Mouse (Mus musculus) CD4-positive naive resting alpha-beta T cell, adult 76 days (primary cell): ENCODE measurements around the gene Olfr98. TPM values are rescaled to one million over a fixed set of nuclear protein-coding genes. Genes with fewer than 3 reads are reported as not detected.

Source experiments
- total RNA-seq: library from RNA; stranded (reverse); gene quantifications from one replicate; pipeline ENCODE4 v1.2.4, GENCODE M21; 2023

Gene Olfr98
- total RNA-seq = not detected

DNA sequence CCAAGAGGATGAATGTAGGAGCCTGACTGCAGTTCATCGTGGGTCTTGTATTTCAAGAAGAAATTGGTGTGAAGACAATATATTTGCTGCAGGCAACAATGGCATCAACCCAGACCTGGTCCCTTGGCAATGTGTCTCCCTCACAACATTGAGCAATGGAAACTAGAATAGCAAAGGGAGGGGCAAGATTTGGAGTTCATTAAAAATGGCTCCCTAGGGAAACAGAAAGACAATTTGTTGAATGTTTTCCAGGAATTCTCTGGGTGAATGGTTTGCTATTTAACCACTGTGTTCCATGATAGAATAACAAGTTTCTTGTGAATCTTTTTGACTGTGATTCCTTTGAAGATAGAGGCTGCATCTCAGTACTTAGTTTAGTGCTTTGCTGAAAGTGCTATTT is at the start of gene Olfr98:
TSS of gene Olfr98 (minus strand) at position 124 of the 400 bp plus-strand sequence.

DNA sequence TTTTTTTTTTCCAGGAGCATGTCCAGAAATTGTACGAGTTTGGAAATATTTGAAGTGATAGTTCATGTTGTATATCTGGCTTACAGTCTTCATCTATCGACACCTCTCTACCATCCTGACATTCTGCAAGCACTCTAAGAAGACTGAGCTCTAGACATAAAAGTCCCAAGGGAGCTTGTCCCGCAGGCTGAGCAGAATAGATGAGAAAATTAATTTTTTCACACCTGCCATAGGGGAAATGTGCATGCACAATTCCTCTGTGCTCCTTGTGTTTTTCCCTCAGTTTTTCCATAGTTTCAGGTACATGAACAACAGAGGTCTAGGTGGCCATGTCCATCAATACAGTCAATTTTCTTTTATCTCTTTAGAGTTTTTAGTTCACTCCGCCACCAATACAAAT is 40.7 kb upstream of the Olfr98 start, which contains the start of gene Olfr101:
TSS of gene Olfr101 (minus strand) at position 101 of the 400 bp plus-strand sequence.

DNA sequence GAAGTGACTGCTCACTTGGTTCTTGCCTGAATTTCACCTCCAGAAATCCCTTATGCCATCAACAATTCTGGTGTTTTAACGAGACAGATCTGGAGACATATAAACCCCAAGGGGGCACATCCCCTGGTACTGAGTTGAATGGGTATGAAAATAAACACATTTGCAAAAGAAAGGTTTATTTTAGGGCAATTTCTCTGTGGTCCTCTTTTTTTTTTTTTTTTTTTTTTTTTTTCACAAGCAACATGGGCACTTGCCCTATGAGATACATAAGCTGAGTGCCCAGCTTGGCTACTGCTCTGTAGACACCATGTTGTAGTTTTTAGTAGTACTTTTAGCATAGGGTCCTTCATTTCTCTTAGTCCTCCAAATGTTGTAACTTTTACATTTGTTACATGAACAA is 19.8 kb upstream of the Olfr98 start, which contains the start of gene Olfr99:
TSS of gene Olfr99 (minus strand) at position 101 of the 400 bp plus-strand sequence.

DNA sequence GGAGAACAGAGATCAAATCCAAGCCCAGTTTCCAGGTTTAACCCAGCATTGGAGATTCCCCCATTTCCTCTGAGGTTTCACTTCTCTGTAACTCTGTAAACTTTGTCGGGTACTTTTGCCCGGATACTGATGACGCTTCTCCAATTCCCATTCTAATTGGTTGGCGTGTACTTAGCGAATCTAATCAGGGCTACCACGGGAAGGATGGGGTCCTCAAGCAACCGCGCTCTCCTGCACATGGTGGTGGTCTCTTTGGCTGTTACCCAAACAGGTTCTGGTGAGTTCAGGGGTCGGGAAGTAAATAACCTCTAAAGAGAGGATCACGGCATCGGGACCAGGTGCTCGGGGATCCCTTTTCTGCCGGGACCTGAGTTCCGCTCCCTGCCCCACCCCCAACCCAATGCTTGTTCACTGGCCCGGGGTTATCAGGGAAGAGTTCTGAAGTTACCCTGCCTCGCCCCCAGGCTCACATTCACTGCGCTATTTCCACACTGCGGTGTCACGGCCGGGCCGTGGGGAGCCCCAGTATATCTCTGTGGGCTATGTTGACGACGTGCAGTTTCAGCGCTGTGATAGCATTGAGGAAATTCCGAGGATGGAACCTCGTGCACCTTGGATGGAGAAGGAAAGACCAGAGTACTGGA is 6.6 kb upstream of the Olfr98 start, which contains the start of gene H2-M3:
TSS of gene H2-M3 (plus strand) at position 163 of the 644 bp plus-strand sequence.

DNA sequence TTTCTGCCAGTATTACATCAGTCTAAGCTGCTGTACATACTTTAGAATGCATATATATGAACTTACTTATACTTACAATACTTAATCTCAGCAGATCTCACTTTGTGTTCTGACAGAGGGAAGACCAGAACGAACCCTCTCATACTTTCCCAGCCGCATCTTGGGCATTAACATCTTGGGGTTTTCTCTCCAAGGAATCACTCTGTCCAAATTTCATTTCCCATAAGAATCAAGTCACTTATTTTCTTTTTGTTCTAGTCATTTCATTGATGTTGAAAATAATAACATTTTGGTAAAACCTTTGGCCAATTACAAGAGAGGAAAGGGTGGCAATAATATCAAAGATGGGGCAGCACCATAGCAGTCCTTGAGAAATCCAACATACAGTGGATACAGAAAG is 26.3 kb downstream of the Olfr98 start, which contains the start of gene Olfr97:
TSS of gene Olfr97 (minus strand) at position 101 of the 400 bp plus-strand sequence.

DNA sequence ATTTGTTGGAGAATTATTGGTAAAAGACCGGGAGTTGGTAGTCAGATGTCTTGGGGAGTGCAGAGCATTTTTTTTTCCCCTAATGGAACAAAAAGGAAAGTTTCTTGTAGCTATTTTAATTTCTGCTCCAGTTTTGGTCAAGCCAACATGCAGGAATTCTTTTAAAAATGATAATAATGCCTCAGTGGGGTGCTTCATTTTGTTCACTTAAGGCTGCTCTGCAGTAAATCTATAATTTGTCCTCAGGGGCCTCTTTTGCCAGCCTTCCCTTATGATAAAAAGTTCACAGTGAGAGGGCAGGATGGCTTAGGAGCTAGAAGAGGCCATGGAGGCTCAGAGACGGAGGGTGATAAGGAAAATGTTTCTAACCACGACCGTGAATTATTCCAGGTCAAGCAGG is 43.7 kb downstream of the Olfr98 start, which contains the start of gene Olfr96:
TSS of gene Olfr96 (plus strand) at position 301 of the 400 bp plus-strand sequence.

DNA sequence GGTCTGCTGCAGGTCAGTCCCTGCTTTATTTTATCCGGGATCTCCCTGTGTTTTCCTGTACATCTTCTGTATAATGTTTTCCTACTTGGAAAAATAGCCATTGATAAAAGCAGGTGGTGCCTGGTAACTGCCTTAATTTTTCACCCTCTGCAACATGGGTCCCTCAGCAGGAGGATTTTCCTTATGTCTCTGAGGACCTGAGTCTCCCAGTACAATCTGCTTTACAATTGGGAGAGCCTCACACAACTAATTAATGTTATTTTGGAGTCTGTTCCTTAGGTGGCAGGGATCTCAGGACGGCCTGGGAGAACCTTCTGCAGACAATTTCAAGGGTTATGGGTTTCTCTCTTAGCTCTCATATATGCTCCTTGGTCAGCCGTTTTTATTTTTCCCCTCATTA is 50.5 kb downstream of the Olfr98 start, which contains the start of gene Olfr95:
TSS of gene Olfr95 (minus strand) at position 101 of the 400 bp plus-strand sequence.

Other genes starting within 250 kb of the Olfr98 start
- gene Mog, start 240.4 kb downstream of the Olfr98 start, total RNA-seq = not detected
- gene Gabbr1, start 217.8 kb downstream of the Olfr98 start, total RNA-seq = 112 TPM
- gene Olfr90, start 175.2 kb downstream of the Olfr98 start, total RNA-seq = 0.21 TPM
- gene Olfr91, start 165.5 kb downstream of the Olfr98 start, total RNA-seq = not detected
- not detected for gene Olfr92, start 143.7 kb downstream of the Olfr98 start, total RNA-seq
- not detected for gene Olfr93, start 102.3 kb downstream of the Olfr98 start, total RNA-seq
- not detected for gene Ubd, start 69.9 kb downstream of the Olfr98 start, total RNA-seq
- not detected for gene Olfr94, start 62.8 kb downstream of the Olfr98 start, total RNA-seq
- gene Olfr95, start 50.6 kb downstream of the Olfr98 start, total RNA-seq = not detected
- not detected for gene Olfr96, start 43.6 kb downstream of the Olfr98 start, total RNA-seq
- not detected for gene Olfr97, start 26.4 kb downstream of the Olfr98 start, total RNA-seq
- gene H2-M3, start 6.5 kb upstream of the Olfr98 start, total RNA-seq = 32.4 TPM
- gene Olfr99, start 19.7 kb upstream of the Olfr98 start, total RNA-seq = not detected
- not detected for gene Olfr101, start 40.6 kb upstream of the Olfr98 start, total RNA-seq
- gene Olfr102, start 53.3 kb upstream of the Olfr98 start, total RNA-seq = not detected
- not detected for gene Olfr103, start 75.9 kb upstream of the Olfr98 start, total RNA-seq
- not detected for gene Olfr104-ps, start 95.8 kb upstream of the Olfr98 start, total RNA-seq
- gene Olfr105-ps, start 115.3 kb upstream of the Olfr98 start, total RNA-seq = not detected
- not detected for gene Olfr106-ps, start 126.6 kb upstream of the Olfr98 start, total RNA-seq
- gene Olfr107, start 135.5 kb upstream of the Olfr98 start, total RNA-seq = not detected
- gene Olfr108, start 181.7 kb upstream of the Olfr98 start, total RNA-seq = not detected
- gene Olfr109, start 195.2 kb upstream of the Olfr98 start, total RNA-seq = not detected
- gene H2-M2, start 219.8 kb upstream of the Olfr98 start, total RNA-seq = 0.44 TPM
- not detected for gene Olfr110, start 228.7 kb upstream of the Olfr98 start, total RNA-seq
- gene Olfr111, start 244.3 kb upstream of the Olfr98 start, total RNA-seq = not detected